Mouse (Mus musculus) brown adipose tissue, adult 24 weeks (tissue): ENCODE measurements around the gene Grip1. TPM values are rescaled to one million over a fixed set of nuclear protein-coding genes. Genes with fewer than 3 reads are reported as not detected.

ENCODE experiments used
- H3K27ac ChIP-seq: fragments of 200-500 bp; replicated peaks from 2 replicates; pipeline ENCODE4 v1.5.1; 2012; ENCODE audit warnings: low read depth, mild to moderate bottlenecking, low read length
- H3K4me1 ChIP-seq: fragments of 200-500 bp; 2 replicates; pipeline ENCODE4 v1.6.1; 2012; ENCODE audit warnings: low read length, mixed read lengths; ENCODE audit not compliant: control insufficient read depth, insufficient read depth, insufficient read length
- H3K4me3 ChIP-seq: fragments of 200-500 bp; 2 replicates; pipeline ENCODE4 v1.5.1; 2012; ENCODE audit warnings: low read depth, mild to moderate bottlenecking, low read length, moderate library complexity; ENCODE audit not compliant: insufficient read depth
- polyA plus RNA-seq: library from polyadenylated mRNA; stranded (reverse); fragments of >200 nt; gene quantifications from 2 replicates; pipeline ENCODE4 v1.2.4, GENCODE M21; 2012; ENCODE audit not compliant: missing spikeins, insufficient read depth, insufficient read length

Grip1 gene
- polyA plus RNA-seq, 1 experiment: not detected

DNA sequence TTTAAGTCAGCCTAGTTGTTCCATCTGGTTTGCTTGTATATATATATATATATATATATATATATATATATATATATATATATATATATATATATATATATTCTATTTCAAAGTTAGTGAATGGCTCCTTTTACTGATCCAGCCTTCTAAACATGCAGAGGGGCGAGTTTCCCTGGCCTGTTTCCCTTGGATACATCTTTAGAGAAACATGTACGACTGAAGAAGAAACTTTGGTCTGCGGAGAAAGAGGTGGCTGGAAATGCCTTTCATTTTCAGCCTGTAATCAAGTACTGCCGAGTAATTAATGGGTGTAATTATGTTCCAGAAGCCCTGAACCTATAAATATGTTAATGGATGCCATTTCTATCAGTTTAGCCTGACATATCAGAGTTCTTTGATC, 366.8 kb downstream of the Grip1 start:
- no peak overlapping the region for H3K4me3 ChIP-seq
- H3K4me1 ChIP-seq: no peaks in the 10 kb centered on the region
- no peak overlapping the region for H3K27ac ChIP-seq

DNA sequence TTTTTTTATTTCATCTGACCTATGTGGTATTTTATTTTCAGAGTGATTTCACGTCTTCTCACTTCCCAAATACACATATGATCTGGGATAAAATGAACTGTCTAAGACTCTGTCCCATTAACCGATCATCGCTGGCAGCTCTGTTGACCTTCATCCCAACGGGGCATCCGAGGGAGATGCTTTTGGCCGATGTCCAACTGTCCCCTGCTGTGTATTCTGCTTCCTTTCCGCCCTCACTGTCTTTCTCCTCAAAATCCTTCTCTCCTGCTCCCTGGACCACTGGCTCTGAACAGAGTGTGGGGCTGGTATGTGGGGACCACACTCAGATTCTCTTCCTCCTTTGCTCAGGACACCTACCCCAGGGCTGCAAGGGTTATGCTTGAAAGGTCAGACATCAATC, 370.1 kb downstream of the Grip1 start:
- Histone ChIP-seq H3K4me3 (no peak overlapping the region), H3K27ac (no peak overlapping the region), H3K4me1 (no peaks in the 10 kb centered on the region)

DNA sequence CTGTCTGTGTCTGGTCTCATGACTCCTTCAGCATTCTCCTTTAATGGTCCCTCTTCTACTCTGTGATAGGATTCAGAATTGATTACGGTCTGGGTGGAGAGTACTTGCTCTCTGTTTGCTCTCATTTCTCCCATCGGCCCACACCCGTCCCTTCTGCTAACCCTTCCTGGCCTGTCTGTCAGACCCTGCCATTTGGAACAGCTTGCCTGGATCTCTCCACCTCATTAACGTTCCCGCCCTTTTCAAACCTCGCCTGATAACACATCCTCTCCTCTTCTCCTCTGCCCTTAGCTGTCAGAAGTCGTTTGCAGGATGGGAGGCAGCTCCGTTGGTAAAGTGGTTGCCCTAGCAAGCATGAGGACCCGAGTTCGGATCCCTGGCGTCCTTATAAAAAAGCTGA, 370.9 kb downstream of the Grip1 start:
- Histone ChIP-seq H3K27ac (no peak overlapping the region), H3K4me1 (no peaks in the 10 kb centered on the region), H3K4me3 (no peak overlapping the region)

DNA sequence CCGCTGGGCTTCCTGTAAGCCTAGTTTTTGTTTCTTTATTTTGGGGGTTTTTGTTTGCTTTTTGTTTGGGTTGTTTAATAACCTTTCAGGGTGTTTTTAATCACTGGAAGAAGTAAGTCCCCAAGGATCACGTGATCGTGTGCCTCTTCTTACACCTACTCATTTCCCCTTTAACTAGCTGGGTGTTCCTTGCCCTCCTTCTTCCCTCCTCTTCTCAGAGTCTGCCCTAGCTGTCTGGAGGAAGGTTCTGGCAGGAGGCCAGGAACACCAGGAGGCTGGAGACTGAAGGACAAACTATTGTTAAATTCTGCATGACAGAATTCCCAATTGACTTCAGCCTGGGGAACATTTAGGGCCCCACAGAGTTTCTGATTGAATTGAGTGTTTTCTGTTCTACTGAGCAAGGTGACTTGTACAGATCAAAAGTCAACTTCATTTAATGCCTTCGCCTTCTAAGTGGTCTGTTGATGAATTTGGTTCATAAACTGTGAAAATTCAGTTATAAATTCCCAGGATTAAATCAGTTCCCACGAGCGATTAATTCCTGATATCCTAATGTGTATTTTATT, 376.8 kb downstream of the Grip1 start:
- Histone ChIP-seq H3K4me3 (no peak overlapping the region), H3K27ac (no peak overlapping the region), H3K4me1 (no peaks in the 10 kb centered on the region)

DNA sequence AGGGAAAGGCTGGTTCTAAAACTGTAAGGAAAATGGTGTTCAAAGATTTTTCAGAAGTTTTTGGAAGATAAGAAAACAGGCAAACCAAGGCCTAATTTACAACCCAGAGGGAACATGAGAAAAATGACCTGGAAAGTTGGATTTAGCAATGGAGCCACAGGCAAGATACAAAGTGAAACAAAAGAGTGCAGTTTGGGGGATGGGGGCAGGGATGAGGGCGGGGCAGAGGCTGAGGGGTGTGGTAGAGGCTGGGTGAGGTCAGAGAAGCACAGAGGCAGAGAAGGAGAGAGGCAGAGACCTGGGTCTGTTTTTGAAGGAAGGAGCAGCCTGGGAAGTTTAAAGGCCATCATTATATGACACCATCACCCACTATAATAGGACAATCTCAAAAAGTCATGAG, 377.5 kb downstream of the Grip1 start:
- Histone ChIP-seq H3K27ac (no peak overlapping the region), H3K4me1 (no peaks in the 10 kb centered on the region), H3K4me3 (no peak overlapping the region)

DNA sequence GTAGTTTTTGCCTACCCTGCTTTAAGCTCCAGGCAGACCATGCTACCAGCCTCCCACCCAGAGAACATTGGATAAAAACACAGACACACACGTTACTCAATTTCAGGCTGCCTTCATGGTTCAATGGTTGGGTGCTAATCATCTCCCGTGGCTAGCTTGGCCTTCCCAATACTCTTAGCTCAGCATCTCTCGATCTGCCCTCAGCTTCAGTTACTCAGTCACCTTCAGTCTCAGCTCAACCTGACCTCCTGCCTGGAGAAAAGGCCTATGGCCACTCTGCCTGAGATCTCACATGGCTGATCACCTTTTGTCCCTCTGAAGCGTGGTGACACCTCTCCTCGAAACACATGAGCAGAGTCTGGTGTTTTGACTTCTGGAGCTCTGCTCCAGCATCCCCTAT, 379.7 kb downstream of the Grip1 start:
- Histone ChIP-seq H3K4me3 (no peak overlapping the region), H3K27ac (no peak overlapping the region), H3K4me1 (no peaks in the 10 kb centered on the region)

DNA sequence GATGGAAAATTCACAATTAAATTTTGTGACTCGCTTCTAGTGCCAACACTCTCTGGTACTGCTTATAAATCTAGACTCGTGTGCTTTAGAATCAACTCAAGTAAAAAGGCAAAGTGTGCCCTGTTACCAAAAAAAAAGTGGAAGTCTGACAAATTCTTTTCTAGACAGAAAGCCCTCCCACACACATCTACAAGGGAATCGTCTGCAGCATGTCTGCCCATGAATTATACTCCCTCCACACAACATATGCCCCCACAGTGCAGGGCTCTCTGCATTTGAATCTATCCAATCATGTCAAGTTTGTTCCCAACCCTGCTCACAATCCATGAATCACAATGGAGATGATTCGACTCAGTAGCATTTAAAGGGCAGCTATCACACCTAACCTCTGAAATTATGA, 380.5 kb downstream of the Grip1 start:
- H3K4me1 ChIP-seq: no peaks in the 10 kb centered on the region
- H3K27ac ChIP-seq: no peak overlapping the region
- no peak overlapping the region for H3K4me3 ChIP-seq

DNA sequence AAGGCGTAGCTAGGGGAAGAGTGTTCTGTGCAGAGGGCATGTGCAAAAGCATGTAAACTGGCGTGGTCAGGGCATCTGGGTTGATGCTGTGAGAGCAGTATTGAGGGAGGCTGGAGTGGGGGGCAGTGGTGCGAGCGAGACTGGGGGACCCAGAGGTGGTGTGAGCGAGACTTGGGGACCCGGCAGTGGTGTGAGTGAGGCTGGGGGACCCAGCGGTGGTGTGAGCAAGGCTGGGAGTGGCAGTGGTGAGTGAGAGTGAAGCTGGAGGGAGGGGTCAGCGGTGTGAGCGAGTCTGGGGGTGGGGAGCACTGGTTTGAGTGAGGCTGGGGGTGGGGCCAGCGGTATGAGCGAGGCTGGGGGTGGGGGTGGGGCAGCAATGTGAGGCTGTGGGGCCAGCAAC, 386.0 kb downstream of the Grip1 start:
- no peak overlapping the region for H3K27ac ChIP-seq
- H3K4me1 ChIP-seq: no peaks in the 10 kb centered on the region
- H3K4me3 ChIP-seq: no peak overlapping the region

DNA sequence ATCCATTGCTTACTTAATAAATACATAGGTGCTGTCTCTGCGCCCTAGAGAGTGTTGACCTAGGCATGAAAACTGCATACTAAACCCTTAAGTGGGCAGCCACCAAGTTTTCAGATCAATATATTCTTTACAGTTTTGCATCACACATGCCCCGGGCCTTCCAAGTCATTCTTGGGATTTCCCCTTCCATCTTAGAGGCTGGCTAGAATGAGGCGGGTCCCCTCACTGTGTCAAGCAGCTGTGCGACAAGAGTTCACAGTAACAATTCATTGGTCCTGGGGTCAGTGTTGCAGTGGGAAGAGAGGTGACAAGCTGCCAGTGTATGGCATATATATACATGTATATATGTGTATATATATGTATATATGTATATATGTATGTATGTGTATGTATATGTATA, 388.4 kb downstream of the Grip1 start:
- H3K27ac ChIP-seq: no peak overlapping the region
- H3K4me3 ChIP-seq: no peak overlapping the region
- no peaks in the 10 kb centered on the region for H3K4me1 ChIP-seq

DNA sequence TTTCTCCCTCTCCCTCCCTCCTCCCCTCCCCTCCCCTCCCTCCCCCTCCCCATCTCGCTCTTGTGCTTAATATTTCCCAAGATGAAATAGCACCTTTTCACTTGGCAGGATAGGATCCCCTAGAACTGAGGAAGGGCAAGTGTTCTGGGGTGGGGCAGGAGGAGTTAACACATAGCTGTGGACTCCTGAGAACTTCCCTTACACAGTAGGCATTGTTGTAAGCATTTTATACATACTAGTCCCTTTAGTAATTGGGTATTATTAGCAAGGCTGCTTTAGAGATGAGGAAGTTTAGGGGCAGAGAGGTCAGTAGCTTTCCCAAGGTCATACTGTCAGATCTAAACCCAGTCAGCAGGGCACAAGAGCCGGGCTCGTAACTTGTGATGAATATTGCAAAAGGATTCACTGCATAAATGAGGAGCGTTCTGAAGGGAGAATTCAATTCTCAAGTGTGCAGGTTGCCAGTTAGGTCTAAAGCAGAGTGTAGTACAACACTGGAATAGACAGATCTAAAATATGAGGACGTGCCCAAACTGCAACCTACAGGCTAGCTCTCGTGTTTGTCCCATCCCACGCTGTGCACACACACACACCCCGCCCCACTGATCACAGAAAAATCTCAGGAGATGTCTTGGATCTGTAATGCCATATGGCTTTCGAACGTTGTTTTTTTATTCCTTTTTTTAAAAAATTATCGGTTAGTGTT, 392.2 kb downstream of the Grip1 start:
- Histone ChIP-seq H3K4me1 (no peaks in the 10 kb centered on the region), H3K4me3 (no peak overlapping the region), H3K27ac (no peak overlapping the region)

DNA sequence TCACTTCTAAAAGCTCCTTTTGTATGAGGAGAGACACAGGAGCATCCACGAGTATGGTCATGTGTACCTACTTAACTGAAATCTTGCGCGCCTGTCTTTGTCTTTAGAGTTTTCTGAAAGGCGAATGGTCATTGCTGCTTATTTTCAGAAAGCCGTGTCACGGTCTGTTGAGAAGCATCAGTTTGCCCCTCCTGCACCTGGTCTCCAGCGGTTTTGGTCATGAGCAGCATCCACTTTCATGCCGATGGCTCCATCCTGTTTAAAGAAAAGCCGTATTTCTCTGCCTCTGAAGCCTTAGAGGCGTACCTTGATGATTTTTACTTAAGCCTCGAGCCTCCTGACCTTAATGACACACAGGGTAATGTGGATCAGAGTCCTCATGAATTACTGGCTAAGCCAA, 398.0 kb downstream of the Grip1 start:
- H3K27ac ChIP-seq: no peak overlapping the region
- H3K4me1 ChIP-seq: no peaks in the 10 kb centered on the region

DNA sequence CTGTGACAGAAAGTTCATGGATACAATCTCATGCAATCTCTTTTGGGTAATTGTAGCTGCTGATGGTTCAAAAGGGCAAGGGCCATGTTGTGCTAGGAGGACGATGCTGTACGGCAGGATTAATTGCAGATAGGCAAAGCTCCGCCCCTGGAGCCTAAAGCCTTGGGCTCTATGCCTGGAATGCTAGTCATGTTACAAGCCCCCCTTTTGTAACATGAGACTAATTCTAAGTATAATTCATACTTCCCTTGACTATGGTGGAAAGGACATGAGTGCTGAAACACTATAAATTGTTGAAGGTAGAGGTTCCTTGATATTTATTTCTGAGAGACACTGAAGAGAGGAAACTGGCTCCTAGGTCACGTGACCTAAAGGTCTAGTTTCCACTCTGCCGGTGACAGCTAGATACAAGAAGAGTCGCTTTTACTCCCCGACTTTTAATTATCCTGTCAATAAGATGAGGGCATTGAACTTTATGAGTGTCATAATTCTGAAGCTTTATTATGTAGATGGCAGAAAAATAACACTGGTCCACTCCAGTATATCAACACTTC, 399.0 kb downstream of the Grip1 start:
- H3K27ac ChIP-seq: no peak overlapping the region
- no peak overlapping the region for H3K4me3 ChIP-seq
- no peaks in the 10 kb centered on the region for H3K4me1 ChIP-seq

More for the DNA sequence above, 398.0 kb downstream of the Grip1 start:
- no peak overlapping the region for H3K4me3 ChIP-seq

DNA sequence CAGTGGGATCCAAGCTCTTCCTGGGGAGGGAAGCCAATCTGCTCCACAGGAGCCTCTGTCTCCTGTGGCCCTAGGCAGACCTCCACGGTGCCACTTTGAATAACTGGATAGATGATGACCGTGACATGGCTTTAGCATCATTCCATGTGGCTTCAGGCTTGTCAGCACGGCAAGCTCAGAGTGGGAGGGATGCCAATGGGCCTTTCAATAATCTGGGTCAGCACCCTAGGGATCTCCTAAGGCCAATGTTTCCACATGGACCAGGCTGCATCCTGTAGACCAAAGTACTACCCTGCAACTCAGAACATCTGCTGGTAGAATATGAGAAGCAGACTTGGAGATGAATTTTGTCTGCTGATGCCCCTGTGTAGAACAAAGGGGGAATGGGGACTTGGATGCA, 414.1 kb downstream of the Grip1 start:
- Histone ChIP-seq H3K27ac (no peak overlapping the region), H3K4me3 (no peak overlapping the region), H3K4me1 (no peaks in the 10 kb centered on the region)

DNA sequence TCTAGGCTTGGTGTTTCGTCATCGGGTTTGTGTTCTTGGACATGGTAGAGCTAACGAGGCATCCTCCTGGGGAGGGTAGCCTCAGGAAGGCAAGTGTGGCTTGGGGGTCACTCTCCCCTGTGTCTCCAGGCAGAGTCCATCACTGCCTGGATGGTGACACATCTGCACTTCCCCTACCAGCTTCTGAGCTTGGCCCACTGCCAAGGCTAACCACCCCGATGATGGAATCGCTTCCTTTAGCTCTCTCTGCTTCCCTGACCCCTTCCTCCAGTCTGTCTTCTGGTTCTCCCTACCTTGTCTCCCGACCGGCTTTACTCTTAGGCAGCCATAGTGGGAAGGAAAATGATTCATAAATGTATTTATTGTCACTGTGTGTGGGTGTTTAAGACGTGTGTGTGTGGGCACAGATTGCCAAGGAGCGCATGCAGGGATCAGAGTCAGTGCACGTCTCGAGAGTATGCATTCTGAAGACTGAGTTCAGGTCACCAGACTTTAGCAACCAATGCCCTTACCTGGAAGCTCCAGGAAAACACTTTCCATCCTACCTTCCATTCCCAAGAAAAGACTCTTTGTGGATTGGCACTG, 415.5 kb downstream of the Grip1 start:
- no peak overlapping the region for H3K4me3 ChIP-seq
- H3K4me1 ChIP-seq: no peaks in the 10 kb centered on the region
- no peak overlapping the region for H3K27ac ChIP-seq

DNA sequence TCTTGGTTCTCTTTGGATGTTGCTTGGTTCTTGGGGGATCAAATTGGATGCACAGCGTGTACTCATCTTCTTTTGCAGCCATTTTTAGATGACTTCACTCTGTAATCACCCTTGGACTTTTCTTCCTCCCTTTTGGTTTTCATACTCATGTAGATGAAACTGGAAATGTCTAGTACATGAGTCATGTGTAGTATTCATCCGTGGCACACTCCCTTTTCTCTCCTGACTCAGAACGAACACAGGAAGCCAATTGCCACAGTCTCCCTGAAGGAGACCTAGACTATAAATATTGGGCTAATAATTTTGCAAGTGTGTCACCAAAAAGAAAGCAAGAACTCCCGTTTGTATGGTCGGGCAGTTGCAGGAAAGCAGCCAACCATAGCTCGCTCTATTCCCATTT, 423.1 kb downstream of the Grip1 start:
- Histone ChIP-seq H3K4me3 (no peak overlapping the region), H3K27ac (no peak overlapping the region), H3K4me1 (no peaks in the 10 kb centered on the region)

DNA sequence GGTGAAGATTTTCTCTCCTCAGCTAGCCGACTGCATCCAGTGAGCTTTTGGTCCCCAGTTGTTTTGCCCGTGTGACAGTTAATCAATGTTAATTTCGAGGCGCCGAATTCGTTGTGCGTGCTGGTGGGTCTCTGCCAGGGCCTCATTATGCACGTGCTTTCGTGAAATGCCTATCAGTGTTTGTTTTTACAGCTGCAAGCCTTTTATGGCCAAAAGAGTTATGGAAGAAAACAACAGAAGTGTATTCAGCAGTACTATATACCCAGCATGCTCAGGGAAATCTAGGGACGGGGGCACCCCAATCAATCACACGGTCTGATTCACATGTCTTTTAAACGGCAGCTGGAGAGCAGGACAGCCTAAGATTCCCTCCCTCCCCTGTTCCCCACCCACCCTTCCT, 424.7 kb downstream of the Grip1 start:
- no peaks in the 10 kb centered on the region for H3K4me1 ChIP-seq
- no peak overlapping the region for H3K27ac ChIP-seq
- no peak overlapping the region for H3K4me3 ChIP-seq
